Mouse (Mus musculus): Measurements from ENCODE around the gene Eif4e2. TPM values are rescaled to one million over a fixed set of nuclear protein-coding genes. Genes with fewer than 3 reads are reported as not detected.
A peak's percentile ranks its signal among the peaks of the same experiment; 100 is the strongest.

Gene Eif4e2
- 127 and 132 TPM in 2 replicates for polyA plus RNA-seq (2012; rRNA removed)

GRCm38 (mm10) chr1:87213735-87214704, at the start of gene Eif4e2:
Eif4e2 (plus strand) TSS chr1:87213914.
- Histone ChIP-seq H3K27me3 (ENCODE audit: control insufficient read depth, insufficient read depth, low read length) (no peaks in the 10 kb centered on the region), H3K36me3 (ENCODE audit: control insufficient read depth, insufficient read depth, low read length) (no peaks in the 10 kb centered on the region), H3K27ac (ENCODE audit: control insufficient read depth, insufficient read depth, low read depth, low read length) (peak within 1 kb of the TSS; percentile 93), H3K4me1 (ENCODE audit: control insufficient read depth, insufficient read depth, low read length) (peaks cover 8% of the 10 kb centered on the region; the same call in 1 of the 2 replicates), H3K4me3 (ENCODE audit: control insufficient read depth, low read depth, low read length) (peak within 1 kb of the TSS; percentile 95)
- TF ChIP-seq POLR2A (IDR thresholded peaks at IDR 0.05; ENCODE audit: control insufficient read depth, low read depth, low read length) (peak; percentile 72), CTCF (IDR thresholded peaks at IDR 0.05; ENCODE audit: control insufficient read depth, insufficient read depth, insufficient replicate concordance, low read depth, low read length) (0 out of 2 replicates have a peak, but pooled peaks have one; percentile 8)

DNA sequence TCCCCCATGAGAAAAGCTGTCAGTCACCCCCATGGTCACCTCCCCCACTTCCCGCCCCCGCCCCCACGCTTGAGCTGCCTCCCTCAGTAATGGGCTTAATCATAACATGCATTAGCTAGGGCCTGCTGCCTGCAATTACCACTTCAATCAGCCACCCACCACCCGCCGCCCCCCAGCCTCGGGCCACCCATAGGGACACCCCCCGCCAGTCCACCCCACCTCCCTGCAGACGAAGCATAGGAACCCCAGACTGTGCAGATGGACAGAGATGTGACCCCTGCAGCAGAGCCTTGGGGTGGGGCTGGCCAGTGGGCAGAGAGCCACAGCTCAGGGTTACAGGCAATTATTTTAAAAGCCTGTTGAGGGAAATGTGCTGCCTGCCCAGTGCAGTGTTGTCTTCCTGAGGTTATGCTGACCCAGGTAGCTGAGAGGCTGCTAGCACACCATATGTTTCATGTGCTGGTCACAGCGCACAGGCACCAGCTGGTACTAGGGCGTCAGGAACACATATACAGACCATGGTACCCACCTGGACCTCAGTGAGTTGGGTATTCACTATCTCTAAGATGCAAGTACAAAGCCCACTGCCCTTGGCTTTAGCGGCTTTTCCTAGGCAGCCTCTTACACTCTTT, 49.4 kb upstream of the Eif4e2 start:
- no peaks in the 10 kb centered on the region for H3K27me3 ChIP-seq (ENCODE audit: control insufficient read depth, insufficient read depth, low read length)
- no peaks in the 10 kb centered on the region for H3K36me3 ChIP-seq (ENCODE audit: control insufficient read depth, insufficient read depth, low read length)
- no peaks in the 10 kb centered on the region for H3K4me1 ChIP-seq (ENCODE audit: control insufficient read depth, insufficient read depth, low read length)
- no peak overlapping the region for H3K27ac ChIP-seq (ENCODE audit: control insufficient read depth, insufficient read depth, low read depth, low read length)
- H3K4me3 ChIP-seq (ENCODE audit: control insufficient read depth, low read depth, low read length) = no peak overlapping the region
- no peak for TF ChIP-seq POLR2A (IDR thresholded peaks at IDR 0.05; ENCODE audit: control insufficient read depth, low read depth, low read length)
- TF ChIP-seq CTCF (IDR thresholded peaks at IDR 0.05; ENCODE audit: control insufficient read depth, insufficient read depth, insufficient replicate concordance, low read depth, low read length) = no peak

DNA sequence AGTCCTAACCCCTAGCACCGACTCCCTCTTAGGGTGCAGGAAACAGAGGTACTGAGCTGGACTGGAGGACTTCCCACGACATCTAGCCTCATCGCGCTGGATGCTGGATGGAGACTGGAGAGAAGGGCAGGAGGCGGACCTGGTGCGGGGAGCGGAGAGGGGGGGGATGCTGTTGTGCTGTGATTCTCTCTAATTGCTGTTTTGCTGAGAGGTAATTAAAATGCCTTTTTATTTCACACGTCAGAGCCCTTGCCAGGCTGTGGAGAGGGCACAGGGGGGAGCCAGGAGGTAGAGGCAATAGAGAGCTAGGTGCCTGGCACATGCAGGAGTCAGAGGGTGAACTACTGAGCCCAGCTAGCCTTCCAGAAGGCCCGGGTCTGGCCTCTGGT, 48.9 kb upstream of the Eif4e2 start:
- no peaks in the 10 kb centered on the region for H3K36me3 ChIP-seq (ENCODE audit: control insufficient read depth, insufficient read depth, low read length)

GRCm38 (mm10) chr1:87170458-87170857, 43.3 kb upstream of the Eif4e2 start:
- no peaks in the 10 kb centered on the region for H3K27me3 ChIP-seq (ENCODE audit: control insufficient read depth, insufficient read depth, low read length)
- H3K4me1 ChIP-seq (ENCODE audit: control insufficient read depth, insufficient read depth, low read length) = peaks cover 8% of the 10 kb centered on the region; the same call in 1 of the 2 replicates
- H3K4me3 ChIP-seq (ENCODE audit: control insufficient read depth, low read depth, low read length) = no peak overlapping the region
- H3K36me3 ChIP-seq (ENCODE audit: control insufficient read depth, insufficient read depth, low read length) = no peaks in the 10 kb centered on the region
- H3K27ac ChIP-seq (ENCODE audit: control insufficient read depth, insufficient read depth, low read depth, low read length) = no peak overlapping the region
- TF ChIP-seq CTCF (IDR thresholded peaks at IDR 0.05; ENCODE audit: control insufficient read depth, insufficient read depth, insufficient replicate concordance, low read depth, low read length) = no peak
- TF ChIP-seq POLR2A (IDR thresholded peaks at IDR 0.05; ENCODE audit: control insufficient read depth, low read depth, low read length) = no peak

More for the DNA sequence above, 48.9 kb upstream of the Eif4e2 start:
- H3K4me3 ChIP-seq (ENCODE audit: control insufficient read depth, low read depth, low read length) = no peak overlapping the region
- H3K27me3 ChIP-seq (ENCODE audit: control insufficient read depth, insufficient read depth, low read length) = no peaks in the 10 kb centered on the region
- 0 out of 2 replicates have a peak, but pooled peaks cover under 1% of the 10 kb centered on the region for H3K4me1 ChIP-seq (ENCODE audit: control insufficient read depth, insufficient read depth, low read length)
- TF ChIP-seq CTCF (IDR thresholded peaks at IDR 0.05; ENCODE audit: control insufficient read depth, insufficient read depth, insufficient replicate concordance, low read depth, low read length) = no peak
- TF ChIP-seq POLR2A (IDR thresholded peaks at IDR 0.05; ENCODE audit: control insufficient read depth, low read depth, low read length) = no peak
- H3K27ac ChIP-seq (ENCODE audit: control insufficient read depth, insufficient read depth, low read depth, low read length) = no peak overlapping the region

- H3K4me3 ChIP-seq (ENCODE audit: control insufficient read depth, low read depth, low read length) = no peak overlapping the region
- H3K36me3 ChIP-seq (ENCODE audit: control insufficient read depth, insufficient read depth, low read length) = no peaks in the 10 kb centered on the region
- no peaks in the 10 kb centered on the region for H3K27me3 ChIP-seq (ENCODE audit: control insufficient read depth, insufficient read depth, low read length)
- TF ChIP-seq POLR2A (IDR thresholded peaks at IDR 0.05; ENCODE audit: control insufficient read depth, low read depth, low read length) (no peak), CTCF (IDR thresholded peaks at IDR 0.05; ENCODE audit: control insufficient read depth, insufficient read depth, insufficient replicate concordance, low read depth, low read length) (no peak)
- no peak overlapping the region for H3K27ac ChIP-seq (ENCODE audit: control insufficient read depth, insufficient read depth, low read depth, low read length)
- peaks cover 8% of the 10 kb centered on the region; the same call in 1 of the 2 replicates for H3K4me1 ChIP-seq (ENCODE audit: control insufficient read depth, insufficient read depth, low read length)
Measured at GRCm38 (mm10) chr1:87171312-87171711, 42.4 kb upstream of the Eif4e2 start.

DNA sequence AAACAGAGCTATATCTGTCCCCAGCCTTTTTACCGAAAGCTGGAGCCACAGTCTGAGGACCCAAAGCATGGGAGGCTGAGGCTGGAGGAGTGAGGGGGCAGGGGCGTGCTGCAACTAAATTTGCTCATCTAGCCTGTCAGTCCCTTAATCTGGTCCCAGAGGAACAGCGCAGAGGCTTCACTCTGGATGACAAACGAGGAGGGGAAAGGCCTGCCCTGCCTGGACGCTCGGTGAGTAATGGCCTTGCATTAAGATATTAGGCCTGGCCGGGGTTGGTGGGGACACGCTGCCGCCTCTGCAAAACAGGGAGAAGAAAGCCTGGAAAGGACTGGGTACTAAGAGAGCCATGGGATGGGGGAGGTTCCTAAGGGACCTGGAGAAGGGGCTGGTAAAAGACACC, 41.4 kb upstream of the Eif4e2 start:
- no peaks in the 10 kb centered on the region for H3K27me3 ChIP-seq (ENCODE audit: control insufficient read depth, insufficient read depth, low read length)
- no peak overlapping the region for H3K27ac ChIP-seq (ENCODE audit: control insufficient read depth, insufficient read depth, low read depth, low read length)
- H3K4me3 ChIP-seq (ENCODE audit: control insufficient read depth, low read depth, low read length) = no peak overlapping the region
- H3K4me1 ChIP-seq (ENCODE audit: control insufficient read depth, insufficient read depth, low read length) = peaks cover 8% of the 10 kb centered on the region; the same call in 1 of the 2 replicates
- TF ChIP-seq CTCF (IDR thresholded peaks at IDR 0.05; ENCODE audit: control insufficient read depth, insufficient read depth, insufficient replicate concordance, low read depth, low read length) (no peak), POLR2A (IDR thresholded peaks at IDR 0.05; ENCODE audit: control insufficient read depth, low read depth, low read length) (no peak)
- H3K36me3 ChIP-seq (ENCODE audit: control insufficient read depth, insufficient read depth, low read length) = no peaks in the 10 kb centered on the region
